Mouse (Mus musculus): ENCODE measurements around the gene Gnb1l. TPM values are rescaled to one million over a fixed set of nuclear protein-coding genes. Genes with fewer than 3 reads are reported as not detected.
A peak's percentile ranks its signal among the peaks of the same experiment; 100 is the strongest.

Gene Gnb1l
- polyA plus RNA-seq, 1 experiment = 6.6 TPM

GRCm38 (mm10) chr16:18601447-18601846 is 102.9 kb downstream of the Gnb1l start:
- Histone ChIP-seq H3K4me3 (no peak overlapping the region), H3K27me3 (ENCODE audit: control insufficient read depth, insufficient read depth, insufficient read length) (no peaks in the 10 kb centered on the region), H3K4me2 (ENCODE audit: low read depth) (no peak overlapping the region), H3K79me2 (ENCODE audit: control insufficient read depth, insufficient read depth) (no peaks in the 10 kb centered on the region), H3K36me3 (ENCODE audit: control insufficient read depth, insufficient read depth) (no peaks in the 10 kb centered on the region), H3ac (ENCODE audit: control insufficient read depth, insufficient read length) (no peak overlapping the region)
- TF ChIP-seq POLR2A (IDR thresholded peaks at IDR 0.05; ENCODE audit: insufficient read length, low read depth) (peak; percentile 28), MYOG (IDR thresholded peaks at IDR 0.05; ENCODE audit: control insufficient read depth in 1 of 3, insufficient read depth in 1 of 3, insufficient read length in 2 of 3, low read depth in 2 of 3) (peak in 1 of 3 experiments; percentile 39), MYOD1 (IDR thresholded peaks at IDR 0.05; ENCODE audit: control insufficient read depth in 1 of 3, insufficient read length in 2 of 3, low read depth in 2 of 3) (peak in 2 of 3 experiments; percentile 34 to 69), SRF (IDR thresholded peaks at IDR 0.05; ENCODE audit: control insufficient read depth, insufficient read length, low read depth) (no peak), USF1 (IDR thresholded peaks at IDR 0.05; ENCODE audit: low read depth) (no peak)

GRCm38 (mm10) chr16:18604267-18604701 is 105.8 kb downstream of the Gnb1l start:
- TF ChIP-seq USF1 (IDR thresholded peaks at IDR 0.05; ENCODE audit: low read depth) = no peak
- TF ChIP-seq CEBPB (IDR thresholded peaks at IDR 0.05; ENCODE audit: insufficient read depth, poor library complexity, severe bottlenecking) = no peak
- TF ChIP-seq POLR2A (IDR thresholded peaks at IDR 0.05; ENCODE audit: insufficient read length, low read depth) = peak; percentile 62
- no peak for TF ChIP-seq REST (IDR thresholded peaks at IDR 0.05; ENCODE audit: insufficient read depth, insufficient read length)
- TF ChIP-seq E2F4 (IDR thresholded peaks at IDR 0.05; ENCODE audit: insufficient read depth) = no peak
- no peak for TF ChIP-seq SRF (IDR thresholded peaks at IDR 0.05; ENCODE audit: control insufficient read depth, insufficient read length, low read depth)
- peak; percentile 77 to 91 (median 77) for TF ChIP-seq MYOD1 (IDR thresholded peaks at IDR 0.05; ENCODE audit: control insufficient read depth in 1 of 3, insufficient read length in 2 of 3, low read depth in 2 of 3)
- TF ChIP-seq POLR2AphosphoS2 (IDR thresholded peaks at IDR 0.05; ENCODE audit: insufficient read length, low read depth) = peak; percentile 69
- TF ChIP-seq MYOG (IDR thresholded peaks at IDR 0.05; ENCODE audit: control insufficient read depth in 1 of 3, insufficient read depth in 1 of 3, insufficient read length in 2 of 3, low read depth in 2 of 3) = peak in 2 of 3 experiments; percentile 58 to 91
- no peak for TF ChIP-seq MAX (IDR thresholded peaks at IDR 0.05; ENCODE audit: low read depth)
- peak; percentile 19 for TF ChIP-seq TCF12 (IDR thresholded peaks at IDR 0.05; ENCODE audit: insufficient read depth, poor library complexity, severe bottlenecking)
- no peak for TF ChIP-seq TCF3 (IDR thresholded peaks at IDR 0.05; ENCODE audit: insufficient read length, low read depth)
- H3K36me3 ChIP-seq (ENCODE audit: control insufficient read depth, insufficient read depth) = no peaks in the 10 kb centered on the region
- H3K79me2 ChIP-seq (ENCODE audit: control insufficient read depth, insufficient read depth) = no peaks in the 10 kb centered on the region
- peak overlapping the region; percentile 34 for H3K4me2 ChIP-seq (ENCODE audit: low read depth)
- no peak overlapping the region for H3ac ChIP-seq (ENCODE audit: control insufficient read depth, insufficient read length)
- no peak overlapping the region for H3K4me3 ChIP-seq
- H3K27me3 ChIP-seq (ENCODE audit: control insufficient read depth, insufficient read depth, insufficient read length) = no peaks in the 10 kb centered on the region

- TF ChIP-seq USF1 (IDR thresholded peaks at IDR 0.05; ENCODE audit: low read depth) (no peak), POLR2A (IDR thresholded peaks at IDR 0.05; ENCODE audit: insufficient read length, low read depth) (no peak), MAX (IDR thresholded peaks at IDR 0.05; ENCODE audit: low read depth) (no peak), E2F4 (IDR thresholded peaks at IDR 0.05; ENCODE audit: insufficient read depth) (no peak)
- Histone ChIP-seq H3K36me3 (ENCODE audit: control insufficient read depth, insufficient read depth) (no peaks in the 10 kb centered on the region), H3K4me2 (ENCODE audit: low read depth) (no peak overlapping the region), H3K79me2 (ENCODE audit: control insufficient read depth, insufficient read depth) (no peaks in the 10 kb centered on the region), H3ac (ENCODE audit: control insufficient read depth, insufficient read length) (no peak overlapping the region), H3K4me3 (no peak overlapping the region), H3K27me3 (ENCODE audit: control insufficient read depth, insufficient read depth, insufficient read length) (peaks cover 5% of the 10 kb centered on the region)
Measured at GRCm38 (mm10) chr16:18605705-18606104, 107.2 kb downstream of the Gnb1l start.

DNA sequence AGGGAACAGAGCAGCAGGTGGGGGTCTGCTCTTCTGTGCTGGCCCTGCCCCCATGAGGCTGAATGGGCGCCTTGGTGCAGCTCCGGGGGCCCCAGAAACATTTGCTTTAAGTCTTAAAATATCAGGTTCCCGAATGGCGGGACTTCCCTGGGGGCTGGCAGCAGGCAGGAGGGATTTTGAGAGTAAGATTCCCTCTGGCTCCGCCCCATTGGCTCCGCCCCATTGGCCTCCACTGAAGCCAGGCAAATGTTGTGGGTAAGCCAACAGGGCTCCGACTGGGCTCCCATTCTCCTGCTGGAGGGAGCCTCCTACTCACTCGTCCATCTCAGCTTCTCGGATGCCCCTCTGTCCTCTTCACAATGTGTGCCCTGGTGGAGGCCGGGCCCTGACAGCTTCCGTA is 109.7 kb downstream of the Gnb1l start:
- no peak for TF ChIP-seq E2F4 (IDR thresholded peaks at IDR 0.05; ENCODE audit: insufficient read depth)
- no peak for TF ChIP-seq MYOD1 (IDR thresholded peaks at IDR 0.05; ENCODE audit: control insufficient read depth in 1 of 3, insufficient read length in 2 of 3, low read depth in 2 of 3)
- TF ChIP-seq POLR2A (IDR thresholded peaks at IDR 0.05; ENCODE audit: insufficient read length, low read depth) = no peak
- TF ChIP-seq REST (IDR thresholded peaks at IDR 0.05; ENCODE audit: insufficient read depth, insufficient read length) = no peak
- TF ChIP-seq CEBPB (IDR thresholded peaks at IDR 0.05; ENCODE audit: insufficient read depth, poor library complexity, severe bottlenecking) = no peak
- no peak for TF ChIP-seq POLR2AphosphoS2 (IDR thresholded peaks at IDR 0.05; ENCODE audit: insufficient read length, low read depth)
- no peak for TF ChIP-seq SRF (IDR thresholded peaks at IDR 0.05; ENCODE audit: control insufficient read depth, insufficient read length, low read depth)
- TF ChIP-seq TCF3 (IDR thresholded peaks at IDR 0.05; ENCODE audit: insufficient read length, low read depth) = no peak
- no peak for TF ChIP-seq USF1 (IDR thresholded peaks at IDR 0.05; ENCODE audit: low read depth)
- no peak for TF ChIP-seq MAX (IDR thresholded peaks at IDR 0.05; ENCODE audit: low read depth)
- TF ChIP-seq MYOG (IDR thresholded peaks at IDR 0.05; ENCODE audit: control insufficient read depth in 1 of 3, insufficient read depth in 1 of 3, insufficient read length in 2 of 3, low read depth in 2 of 3) = no peak
- no peak for TF ChIP-seq TCF12 (IDR thresholded peaks at IDR 0.05; ENCODE audit: insufficient read depth, poor library complexity, severe bottlenecking)
- Histone ChIP-seq H3K36me3 (ENCODE audit: control insufficient read depth, insufficient read depth) (no peaks in the 10 kb centered on the region), H3K4me2 (ENCODE audit: low read depth) (no peak overlapping the region), H3K79me2 (ENCODE audit: control insufficient read depth, insufficient read depth) (no peaks in the 10 kb centered on the region), H3K27me3 (ENCODE audit: control insufficient read depth, insufficient read depth, insufficient read length) (peaks cover 5% of the 10 kb centered on the region), H3K4me3 (no peak overlapping the region), H3ac (ENCODE audit: control insufficient read depth, insufficient read length) (no peak overlapping the region)

DNA sequence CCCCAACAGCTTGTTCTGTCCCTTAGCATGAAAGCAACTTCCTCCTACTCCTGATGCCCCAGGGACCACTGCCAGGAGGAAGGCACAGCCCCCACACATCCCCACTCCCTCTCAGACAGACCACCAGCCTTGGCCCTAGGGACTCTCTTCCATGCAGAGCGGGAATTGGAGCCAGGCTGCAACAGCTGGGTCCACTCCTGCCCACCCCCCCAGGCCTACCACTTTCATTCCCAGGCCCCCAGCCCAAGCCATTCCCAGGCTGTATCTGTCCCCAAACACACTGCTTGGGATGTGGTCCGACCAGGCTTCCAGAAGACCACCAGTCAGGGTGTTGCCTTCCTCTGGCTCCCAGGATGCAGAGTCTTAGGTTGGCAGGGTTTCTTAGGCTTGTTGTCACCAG is 110.6 kb downstream of the Gnb1l start:
- H3K27me3 ChIP-seq (ENCODE audit: control insufficient read depth, insufficient read depth, insufficient read length) = peaks cover 5% of the 10 kb centered on the region

More for the DNA sequence above, 110.6 kb downstream of the Gnb1l start:
- TF ChIP-seq POLR2AphosphoS2 (IDR thresholded peaks at IDR 0.05; ENCODE audit: insufficient read length, low read depth) = no peak
- TF ChIP-seq TCF12 (IDR thresholded peaks at IDR 0.05; ENCODE audit: insufficient read depth, poor library complexity, severe bottlenecking) = no peak
- no peak for TF ChIP-seq MYOG (IDR thresholded peaks at IDR 0.05; ENCODE audit: control insufficient read depth in 1 of 3, insufficient read depth in 1 of 3, insufficient read length in 2 of 3, low read depth in 2 of 3)
- no peak for TF ChIP-seq POLR2A (IDR thresholded peaks at IDR 0.05; ENCODE audit: insufficient read length, low read depth)
- TF ChIP-seq USF1 (IDR thresholded peaks at IDR 0.05; ENCODE audit: low read depth) = no peak
- TF ChIP-seq SRF (IDR thresholded peaks at IDR 0.05; ENCODE audit: control insufficient read depth, insufficient read length, low read depth) = no peak
- no peak for TF ChIP-seq E2F4 (IDR thresholded peaks at IDR 0.05; ENCODE audit: insufficient read depth)
- TF ChIP-seq MYOD1 (IDR thresholded peaks at IDR 0.05; ENCODE audit: control insufficient read depth in 1 of 3, insufficient read length in 2 of 3, low read depth in 2 of 3) = no peak
- no peak for TF ChIP-seq MAX (IDR thresholded peaks at IDR 0.05; ENCODE audit: low read depth)
- no peak for TF ChIP-seq CEBPB (IDR thresholded peaks at IDR 0.05; ENCODE audit: insufficient read depth, poor library complexity, severe bottlenecking)
- no peaks in the 10 kb centered on the region for H3K79me2 ChIP-seq (ENCODE audit: control insufficient read depth, insufficient read depth)
- no peak overlapping the region for H3ac ChIP-seq (ENCODE audit: control insufficient read depth, insufficient read length)
- no peak overlapping the region for H3K4me3 ChIP-seq
- no peak overlapping the region for H3K4me2 ChIP-seq (ENCODE audit: low read depth)
- no peaks in the 10 kb centered on the region for H3K36me3 ChIP-seq (ENCODE audit: control insufficient read depth, insufficient read depth)
